8 mouse cellular contexts compared by ENCODE assay signal in the genomic region with DNA sequence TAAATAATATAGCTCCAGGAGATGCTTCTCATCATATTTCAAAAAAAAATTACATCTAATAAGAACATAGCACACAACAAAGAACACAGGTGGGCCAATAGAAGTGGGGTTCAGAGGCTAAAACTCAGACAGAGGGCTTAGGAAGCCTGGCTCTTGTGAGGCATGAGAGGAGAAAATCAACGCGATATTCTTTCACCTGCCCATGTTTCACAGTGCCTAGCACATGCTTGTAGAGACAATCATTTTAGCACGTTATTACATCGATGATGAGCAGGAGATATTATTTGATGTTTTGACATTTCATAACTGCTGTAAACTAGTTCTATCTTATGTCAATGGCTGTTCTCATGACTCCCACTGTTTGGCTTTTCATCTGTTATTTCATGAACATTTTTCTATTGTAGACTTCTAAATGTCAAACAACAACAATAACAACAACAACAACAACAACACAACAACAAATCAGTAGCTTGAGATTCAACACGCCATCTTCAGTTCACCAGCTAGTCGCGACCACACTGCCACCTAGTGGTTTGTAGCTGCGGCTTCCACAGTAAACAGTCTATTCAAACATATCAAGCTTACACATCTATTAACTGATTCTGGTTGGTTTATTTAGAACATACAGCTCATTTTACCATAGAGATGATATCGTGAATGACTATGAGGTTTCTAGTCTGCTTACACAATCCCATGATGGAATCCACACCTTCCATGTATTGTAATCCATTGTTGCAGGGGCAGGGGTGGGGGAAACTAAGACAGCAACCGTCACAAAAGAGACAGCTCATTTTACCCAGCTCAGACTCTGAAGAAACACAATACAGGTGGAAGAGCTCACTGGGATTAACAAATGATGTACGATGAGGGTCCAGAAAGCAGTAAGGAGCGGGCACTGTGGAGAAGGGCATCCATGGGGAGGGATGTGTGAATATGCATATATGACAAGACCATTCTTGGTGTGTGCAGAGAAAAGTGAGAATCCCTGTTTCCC.
A peak's percentile ranks its signal among the peaks of the same experiment; 100 is the strongest.
DNase-seq lines count a peak whose midpoint lies in the region; ATAC-seq and TF ChIP-seq lines count a peak whose summit lies in the region.

No protein-coding gene starts in this region.

- no peak for ATAC-seq in kidney, postnatal 0 days (replicated peaks; ENCODE audit: low FRiP score, low read depth)
- ATAC-seq in limb, embryonic 12.5 days (ENCODE audit: insufficient number of reproducible peaks, insufficient read depth, low FRiP score, low TSS enrichment, low read depth) = 0 out of 2 replicates have a peak, but pooled peaks have one; percentile 26
- ATAC-seq in neural tube, embryonic 13.5 days (ENCODE audit: low read depth) = peak; percentile 76; the same call in 1 of the 2 replicates

- no peak overlapping the region for H3K4me3 ChIP-seq in C2C12 (ENCODE audit: insufficient read depth, poor library complexity, severe bottlenecking)
- H3K4me3 ChIP-seq in kidney, postnatal 0 days (replicated peaks; ENCODE audit: low read depth, low read length) = no peak overlapping the region
- no peak overlapping the region for H3K4me3 ChIP-seq in limb, embryonic 12.5 days (replicated peaks)
- no peak overlapping the region for H3K4me3 ChIP-seq in neural tube, embryonic 13.5 days

- no peaks in the 10 kb centered on the region for H3K27me3 ChIP-seq in C2C12 (ENCODE audit: control insufficient read depth, insufficient read depth, insufficient read length)
- H3K27me3 ChIP-seq in kidney, postnatal 0 days (ENCODE audit: insufficient read depth, low read length) = no peaks in the 10 kb centered on the region
- no peaks in the 10 kb centered on the region for H3K27me3 ChIP-seq in limb, embryonic 12.5 days
- H3K27me3 ChIP-seq in neural tube, embryonic 13.5 days = no peaks in the 10 kb centered on the region

- H3K4me2 ChIP-seq in kidney, postnatal 0 days (ENCODE audit: low read length) = no peak overlapping the region
- H3K4me2 ChIP-seq in limb, embryonic 12.5 days = no peak overlapping the region
- no peak overlapping the region for H3K4me2 ChIP-seq in neural tube, embryonic 13.5 days

- H3K36me3 ChIP-seq in C2C12 (ENCODE audit: control insufficient read depth, insufficient read depth) = no peaks in the 10 kb centered on the region
- H3K36me3 ChIP-seq in kidney, postnatal 0 days (ENCODE audit: insufficient read depth, low read length) = no peaks in the 10 kb centered on the region
- no peaks in the 10 kb centered on the region for H3K36me3 ChIP-seq in limb, embryonic 12.5 days
- H3K36me3 ChIP-seq in neural tube, embryonic 13.5 days = no peaks in the 10 kb centered on the region

- no peaks in the 10 kb centered on the region for H3K9me3 ChIP-seq in kidney, postnatal 0 days (replicated peaks; ENCODE audit: low read length)
- H3K9me3 ChIP-seq in limb, embryonic 12.5 days = no peaks in the 10 kb centered on the region
- no peaks in the 10 kb centered on the region for H3K9me3 ChIP-seq in neural tube, embryonic 13.5 days

- H3K79me3 ChIP-seq in C2C12 (ENCODE audit: low read depth) = no peaks in the 10 kb centered on the region

- WGBS in kidney, postnatal 0 days = 33% methylated on average over 12 of the region's 12 CpGs
- WGBS in limb, embryonic 12.5 days = 41% methylated on average over 12 of the region's 12 CpGs
- 37% methylated on average over 12 of the region's 12 CpGs for WGBS in neural tube, embryonic 13.5 days

- no peak overlapping the region for H3K27ac ChIP-seq in kidney, postnatal 0 days
- no peak overlapping the region for H3K27ac ChIP-seq in limb, embryonic 12.5 days
- H3K27ac ChIP-seq in neural tube, embryonic 13.5 days (replicated peaks) = no peak overlapping the region

- H3K9ac ChIP-seq in kidney, postnatal 0 days (ENCODE audit: low read depth, low read length) = no peak overlapping the region
- H3K9ac ChIP-seq in limb, embryonic 12.5 days (replicated peaks) = no peak overlapping the region
- H3K9ac ChIP-seq in neural tube, embryonic 13.5 days = no peak overlapping the region

- H3ac ChIP-seq in C2C12 (ENCODE audit: control insufficient read depth, insufficient read length, low read depth) = no peak overlapping the region

- DNase-seq in Muller cell, postnatal 12 days (ENCODE audit: inconsistent ontology term) = peak; percentile 27
- peak; percentile 13 for DNase-seq in cerebellum, adult 8-10 months
- DNase-seq in forelimb bud, embryonic 11.5 days (ENCODE audit: low read depth, low spot score) = peak; percentile 35
- DNase-seq in kidney, postnatal 0 days (ENCODE audit: low spot score) = peak; percentile 75
- DNase-seq in T-cell, adult 2 months (ENCODE audit: low spot score) = no peak

- H3K79me2 ChIP-seq in C2C12 (ENCODE audit: control insufficient read depth, insufficient read depth) = no peaks in the 10 kb centered on the region

- H3K4me1 ChIP-seq in kidney, postnatal 0 days (replicated peaks; ENCODE audit: insufficient read depth, low read length) = no peaks in the 10 kb centered on the region
- H3K4me1 ChIP-seq in limb, embryonic 12.5 days (replicated peaks) = no peaks in the 10 kb centered on the region
- H3K4me1 ChIP-seq in neural tube, embryonic 13.5 days (replicated peaks) = no peaks in the 10 kb centered on the region

- TF ChIP-seq CTCF in C2C12 (IDR thresholded peaks at IDR 0.05; ENCODE audit: control insufficient read depth, insufficient read depth, insufficient read length) = peak; percentile 69
- peak; percentile 96 for TF ChIP-seq CTCF in kidney, postnatal 0 days (IDR thresholded peaks at IDR 0.05; ENCODE audit: low read depth)

TF ChIP-seq in C2C12, 6 proteins besides CTCF, POLR2A, EP300 and RAD21:
- no peak for TF ChIP-seq USF1 (IDR thresholded peaks at IDR 0.05; ENCODE audit: low read depth)
- TF ChIP-seq CEBPB (IDR thresholded peaks at IDR 0.05; ENCODE audit: low read depth) = no peak
- no peak for TF ChIP-seq MYOD1 (IDR thresholded peaks at IDR 0.05; ENCODE audit: control insufficient read depth, insufficient read length, low read depth)
- TF ChIP-seq MAX (IDR thresholded peaks at IDR 0.05) = no peak
